Mouse (Mus musculus): ENCODE results near the gene Ntsr2.

DNA sequence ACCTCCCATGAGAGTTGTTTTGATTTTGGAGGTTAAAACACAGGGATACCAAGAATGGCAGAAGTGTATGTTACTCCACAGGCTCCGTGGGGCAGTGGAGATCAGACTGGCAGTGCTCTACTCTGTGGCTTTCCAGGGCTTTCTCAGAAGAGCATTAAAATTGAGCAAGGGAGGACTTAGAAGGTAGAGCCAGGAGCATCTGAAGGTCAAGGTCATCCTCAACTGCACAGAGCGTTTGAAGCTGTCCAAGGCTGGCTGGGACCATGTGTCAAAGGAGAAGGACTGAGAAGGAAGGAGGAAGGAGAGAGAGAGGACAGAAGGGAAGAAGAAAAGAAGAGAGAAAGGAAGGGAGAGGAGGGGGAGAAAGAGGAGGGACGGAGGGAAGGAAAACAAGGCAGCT, 38.6 kb upstream of the Ntsr2 start:
- TF ChIP-seq CTCF (IDR thresholded peaks at IDR 0.05; ENCODE audit: control insufficient read depth, insufficient read depth, low read length) (no peak), POLR2A (IDR thresholded peaks at IDR 0.05; ENCODE audit: borderline replicate concordance, control insufficient read depth, low read depth, low read length) (no peak)
